Mouse (Mus musculus) intestine, embryonic 16.5 days (tissue): ENCODE data around the gene Lmod1. TPM values are rescaled to one million over a fixed set of nuclear protein-coding genes. Genes with fewer than 3 reads are reported as not detected.

Experiments
- ATAC-seq: fragments of 200-750 bp; cut with Nextera tagmentation; 2 replicates; pipeline ENCODE4 v1.8.0; 2017; ENCODE audit warnings: moderate TSS enrichment, moderate library complexity
- H3K27ac ChIP-seq: fragments of 300-500 bp; sonication (generic); 2 replicates; pipeline ENCODE4 v1.5.1; 2014; ENCODE audit warnings: mild to moderate bottlenecking, low read length
- H3K27me3 ChIP-seq: fragments of 300-500 bp; sonication (generic); replicated peaks from 2 replicates; pipeline ENCODE4 v1.6.1; 2014; ENCODE audit warnings: low read length, control low read depth, mixed read lengths; ENCODE audit not compliant: control insufficient read depth, insufficient read depth
- H3K36me3 ChIP-seq: fragments of 300-500 bp; sonication (generic); 2 replicates; pipeline ENCODE4 v1.6.1; 2014; ENCODE audit warnings: low read length, control low read depth; ENCODE audit not compliant: control insufficient read depth, insufficient read depth
- H3K4me1 ChIP-seq: fragments of 300-500 bp; sonication (generic); 2 replicates; pipeline ENCODE4 v1.6.1; 2014; ENCODE audit warnings: low read length, control low read depth, mixed read lengths; ENCODE audit not compliant: control insufficient read depth, insufficient read depth
- H3K4me2 ChIP-seq: fragments of 300-500 bp; sonication (generic); 2 replicates; pipeline ENCODE4 v1.6.1; 2014; ENCODE audit warnings: low read depth, low read length, control low read depth
- H3K4me3 ChIP-seq: fragments of 300-500 bp; sonication (generic); 2 replicates; pipeline ENCODE4 v1.5.1; 2014; ENCODE audit warnings: mild to moderate bottlenecking, low read length
- H3K9ac ChIP-seq: fragments of 300-500 bp; sonication (generic); 2 replicates; pipeline ENCODE4 v1.6.1; 2014; ENCODE audit warnings: low read depth, low read length
- H3K9me3 ChIP-seq: fragments of 300-500 bp; sonication (generic); 2 replicates; pipeline ENCODE4 v1.6.1; 2016; ENCODE audit warnings: low read length, control low read depth; ENCODE audit not compliant: control insufficient read depth
- WGBS: fragments of 180-500 bp; shearing (Covaris S2); extraction: QIAGEN DNeasy Blood & Tissue Kit; methylation state at CpG from one replicate; pipeline ENCODE4 v1.1.7; 2014; 5-methylcytosine and 5-hydroxymethylcytosine counted together
- polyA plus RNA-seq: library from polyadenylated mRNA; unstranded; fragments of >200 nt; fragmentation: Nextera tagmentation; extraction: Ambion mirVana; gene quantifications from 2 replicates; pipeline ENCODE4 v1.2.1, GENCODE M21; 2015

Gene Lmod1
- polyA plus RNA-seq, 1 experiment from 2014 or later: 11.7 TPM

GRCm38 (mm10) chr1:135384171-135384570, 59.6 kb downstream of the Lmod1 start:
- ATAC-seq: no peak
- H3K4me2 ChIP-seq: no peak overlapping the region
- no peak overlapping the region for H3K9ac ChIP-seq
- H3K27ac ChIP-seq: no peak overlapping the region
- no peaks in the 10 kb centered on the region for H3K4me1 ChIP-seq
- WGBS: 96% methylated on average over 5 of the region's 5 CpGs
- H3K4me3 ChIP-seq: no peak overlapping the region
- H3K36me3 ChIP-seq: peaks cover 28% of the 10 kb centered on the region; the same call in 1 of the 2 replicates
- H3K9me3 ChIP-seq: no peaks in the 10 kb centered on the region
- H3K27me3 ChIP-seq: no peaks in the 10 kb centered on the region

GRCm38 (mm10) chr1:135385161-135385560, 60.6 kb downstream of the Lmod1 start:
- no peak for ATAC-seq
- Histone ChIP-seq H3K9me3 (no peaks in the 10 kb centered on the region), H3K4me3 (no peak overlapping the region), H3K27ac (no peak overlapping the region), H3K4me2 (no peak overlapping the region), H3K36me3 (peaks cover 33% of the 10 kb centered on the region; the same call in 1 of the 2 replicates), H3K9ac (no peak overlapping the region), H3K4me1 (no peaks in the 10 kb centered on the region), H3K27me3 (no peaks in the 10 kb centered on the region)
- WGBS: 88% methylated on average over 9 of the region's 9 CpGs

DNA sequence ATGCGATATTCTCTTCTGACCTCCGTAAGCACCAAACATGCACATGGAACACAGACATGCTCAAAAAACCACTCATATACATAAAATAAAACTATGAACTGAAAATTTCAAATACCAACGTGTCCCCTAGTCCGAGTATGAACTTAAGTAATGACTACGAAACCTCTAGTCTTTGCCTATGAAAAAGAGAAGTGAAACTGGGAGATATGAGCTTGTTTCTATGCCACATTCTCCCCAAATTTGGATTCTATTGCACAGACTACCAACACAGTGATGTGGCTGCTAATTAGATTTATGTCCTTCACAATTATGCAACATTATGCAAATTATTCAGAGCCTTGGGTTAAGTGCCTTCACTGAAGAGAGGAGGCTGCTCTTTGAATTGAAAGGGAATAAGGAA, 74.9 kb downstream of the Lmod1 start:
- no peaks in the 10 kb centered on the region for H3K4me1 ChIP-seq
- 95% methylated on average over 5 of the region's 5 CpGs for WGBS
- no peak overlapping the region for H3K4me2 ChIP-seq
- H3K9ac ChIP-seq: no peak overlapping the region
- no peak for ATAC-seq
- peaks cover 16% of the 10 kb centered on the region for H3K36me3 ChIP-seq
- no peak overlapping the region for H3K27ac ChIP-seq
- H3K9me3 ChIP-seq: no peaks in the 10 kb centered on the region
- H3K4me3 ChIP-seq: no peak overlapping the region
- H3K27me3 ChIP-seq: no peaks in the 10 kb centered on the region

DNA sequence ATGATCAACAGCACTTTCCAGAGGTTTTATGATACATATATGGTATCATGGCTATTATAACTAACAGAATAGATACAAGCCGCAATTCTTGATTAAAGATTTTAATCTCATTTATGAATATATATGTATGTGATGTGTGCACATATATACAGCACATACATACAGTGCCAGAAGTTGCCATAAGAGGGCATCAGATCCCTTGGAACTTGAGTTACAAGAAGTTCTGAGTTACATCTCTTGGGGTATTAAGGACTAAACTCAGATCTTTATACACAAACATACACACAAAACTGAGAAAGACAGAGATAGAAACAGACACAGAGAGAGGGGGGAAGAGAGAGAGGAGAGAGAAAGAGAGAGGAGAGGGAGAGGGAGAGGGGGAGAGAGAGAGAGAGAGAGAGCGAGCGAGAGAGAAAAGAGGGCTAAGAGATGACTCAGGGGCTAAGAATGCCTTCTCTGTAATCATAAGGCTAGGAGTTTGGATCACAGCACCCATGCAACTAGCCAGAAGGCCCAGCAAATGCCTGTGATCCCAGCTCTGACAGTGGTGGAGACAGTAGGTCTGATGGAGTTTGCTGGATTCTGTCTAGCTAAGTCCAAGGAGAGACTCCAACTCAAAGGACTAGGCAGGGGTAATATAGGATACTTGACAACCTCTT, 77.0 kb downstream of the Lmod1 start:
- no peak for ATAC-seq
- WGBS: 97% methylated on average over 3 of the region's 3 CpGs
- Histone ChIP-seq H3K9me3 (no peaks in the 10 kb centered on the region), H3K9ac (no peak overlapping the region), H3K36me3 (peaks cover 11% of the 10 kb centered on the region), H3K4me1 (no peaks in the 10 kb centered on the region), H3K27me3 (no peaks in the 10 kb centered on the region), H3K4me3 (no peak overlapping the region), H3K4me2 (no peak overlapping the region), H3K27ac (no peak overlapping the region)

GRCm38 (mm10) chr1:135405356-135405755, 80.7 kb downstream of the Lmod1 start:
- WGBS: 76% methylated on average over 7 of the region's 7 CpGs
- no peaks in the 10 kb centered on the region for H3K9me3 ChIP-seq
- ATAC-seq: no peak

DNA sequence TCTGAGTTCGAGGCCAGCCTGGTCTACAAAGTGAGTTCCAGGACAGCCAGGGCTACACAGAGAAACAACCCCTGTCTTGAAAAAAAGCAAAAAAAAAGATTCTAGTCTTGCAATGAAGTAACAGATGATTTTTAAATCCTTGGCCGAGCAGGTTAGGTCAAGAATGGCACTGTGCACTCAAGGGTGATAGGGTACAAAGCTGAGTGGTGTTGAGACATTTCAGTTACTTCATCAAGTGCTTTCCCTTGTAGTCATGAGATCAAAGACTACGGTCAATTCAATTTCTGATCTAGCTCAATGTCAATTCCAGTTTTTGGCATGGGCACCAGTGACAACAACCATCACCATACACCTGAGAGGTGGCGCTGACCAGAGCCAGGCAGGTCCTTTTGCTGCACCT, 84.4 kb downstream of the Lmod1 start:
- no peak overlapping the region for H3K4me2 ChIP-seq
- H3K36me3 ChIP-seq: peaks cover 11% of the 10 kb centered on the region
- 97% methylated on average over 4 of the region's 4 CpGs for WGBS
- H3K9ac ChIP-seq: no peak overlapping the region
- no peak for ATAC-seq
- no peaks in the 10 kb centered on the region for H3K9me3 ChIP-seq
- no peaks in the 10 kb centered on the region for H3K4me1 ChIP-seq
- H3K27ac ChIP-seq: no peak overlapping the region
- no peak overlapping the region for H3K4me3 ChIP-seq
- no peaks in the 10 kb centered on the region for H3K27me3 ChIP-seq

More at GRCm38 (mm10) chr1:135405356-135405755, 80.7 kb downstream of the Lmod1 start:
- no peaks in the 10 kb centered on the region for H3K4me1 ChIP-seq
- no peaks in the 10 kb centered on the region for H3K27me3 ChIP-seq
- H3K4me2 ChIP-seq: no peak overlapping the region
- H3K27ac ChIP-seq: no peak overlapping the region
- H3K36me3 ChIP-seq: peaks cover 15% of the 10 kb centered on the region
- H3K9ac ChIP-seq: no peak overlapping the region
- H3K4me3 ChIP-seq: no peak overlapping the region

DNA sequence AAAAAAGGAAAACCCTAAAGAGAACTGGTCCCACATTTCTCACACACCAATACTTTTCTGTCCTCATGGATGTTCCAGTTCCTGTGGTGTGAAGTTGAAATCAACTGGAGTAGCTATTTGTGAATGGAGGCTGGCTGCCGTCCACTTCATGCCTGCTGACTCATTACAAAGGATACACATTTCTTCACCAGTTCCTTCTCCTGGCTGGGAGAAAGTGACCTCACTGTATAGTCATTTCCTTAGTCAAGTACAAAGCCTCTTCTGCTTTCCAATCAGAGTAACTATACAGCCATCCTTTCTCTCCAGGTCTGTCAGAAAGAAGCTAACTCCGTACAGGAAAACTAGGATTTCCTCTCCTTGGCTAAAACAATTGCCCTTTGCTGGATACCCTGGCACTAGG, 86.4 kb downstream of the Lmod1 start:
- Histone ChIP-seq H3K27ac (no peak overlapping the region), H3K9ac (no peak overlapping the region), H3K27me3 (no peaks in the 10 kb centered on the region), H3K4me2 (no peak overlapping the region), H3K4me3 (no peak overlapping the region), H3K9me3 (no peaks in the 10 kb centered on the region), H3K4me1 (no peaks in the 10 kb centered on the region), H3K36me3 (peaks cover 13% of the 10 kb centered on the region)
- peak; percentile 67 for ATAC-seq
- WGBS: 64% methylated on average over 2 of the region's 2 CpGs

GRCm38 (mm10) chr1:135412130-135412529, 87.5 kb downstream of the Lmod1 start:
- Histone ChIP-seq H3K36me3 (peaks cover 15% of the 10 kb centered on the region; the same call in 1 of the 2 replicates), H3K4me3 (no peak overlapping the region), H3K4me2 (no peak overlapping the region), H3K27ac (no peak overlapping the region), H3K9ac (no peak overlapping the region), H3K4me1 (no peaks in the 10 kb centered on the region), H3K9me3 (no peaks in the 10 kb centered on the region), H3K27me3 (no peaks in the 10 kb centered on the region)
- WGBS: 89% methylated on average over 4 of the region's 4 CpGs
- ATAC-seq: no peak

DNA sequence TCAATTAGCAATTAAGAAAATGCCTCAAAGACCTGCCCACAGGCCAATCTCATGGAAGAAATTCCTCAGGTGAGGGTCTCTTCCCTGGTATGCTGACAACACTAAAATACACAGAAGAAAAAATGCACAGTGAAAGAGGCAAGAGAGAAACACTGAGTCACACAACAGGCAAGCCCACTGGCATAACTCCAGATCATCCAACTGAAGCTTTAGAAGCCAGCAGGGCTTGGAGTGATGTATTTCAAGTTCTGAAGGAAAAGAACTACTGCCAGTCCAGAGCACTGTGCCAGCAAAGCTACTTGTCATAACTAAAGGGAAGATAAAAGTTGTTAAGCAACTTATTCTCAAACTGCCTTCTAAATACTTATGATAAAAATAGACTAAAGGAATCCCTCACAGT, 89.4 kb downstream of the Lmod1 start:
- H3K27me3 ChIP-seq: no peaks in the 10 kb centered on the region
- no peak overlapping the region for H3K4me2 ChIP-seq
- peaks cover 20% of the 10 kb centered on the region for H3K36me3 ChIP-seq
- no peaks in the 10 kb centered on the region for H3K9me3 ChIP-seq
- ATAC-seq: no peak
- H3K27ac ChIP-seq: no peak overlapping the region
- H3K4me3 ChIP-seq: no peak overlapping the region
- H3K4me1 ChIP-seq: no peaks in the 10 kb centered on the region
- H3K9ac ChIP-seq: no peak overlapping the region
